Mouse (Mus musculus): ENCODE data around the gene Akt1. TPM values are rescaled to one million over a fixed set of nuclear protein-coding genes. Genes with fewer than 3 reads are reported as not detected.

The Akt1 gene
- total and polyA plus RNA-seq, 3 experiments: 149 to 207 (median 189) TPM

- intact Hi-C loops (cut with DNase I): no loop called here
- no peaks in the 10 kb centered on the region for H3K36me3 ChIP-seq (ENCODE audit: control insufficient read depth, insufficient read depth, low read length)
- no peak for TF ChIP-seq POLR2A (IDR thresholded peaks at IDR 0.05; ENCODE audit: insufficient read depth, low read depth, low read length)
- TF ChIP-seq EP300 (IDR thresholded peaks at IDR 0.05; ENCODE audit: insufficient read depth, low read depth, low read length): no peak
- no peak for TF ChIP-seq CTCF (IDR thresholded peaks at IDR 0.05)
- H3K27me3 ChIP-seq (ENCODE audit: control insufficient read depth, insufficient read depth, low read length): no peaks in the 10 kb centered on the region
- H3K79me2 ChIP-seq (replicated peaks; ENCODE audit: control insufficient read depth, insufficient read depth, low read length): no peaks in the 10 kb centered on the region
- H3K4me1 ChIP-seq (ENCODE audit: control insufficient read depth, insufficient read depth, low read length): peaks cover 12% of the 10 kb centered on the region
- WGBS: 69% methylated on average over 5 of the region's 5 CpGs
- H3K27ac ChIP-seq: no peak overlapping the region
- DNase-seq: no peak
- no peak overlapping the region for H3K9ac ChIP-seq (ENCODE audit: low read depth, low read length)
- no peak overlapping the region for H3K4me3 ChIP-seq
Observed at GRCm38 (mm10) chr12:112630796-112631195, 43.9 kb downstream of the Akt1 start.

GRCm38 (mm10) chr12:112630029-112630428, 44.7 kb downstream of the Akt1 start:
- H3K27me3 ChIP-seq (ENCODE audit: control insufficient read depth, insufficient read depth, low read length): no peaks in the 10 kb centered on the region
- H3K36me3 ChIP-seq (ENCODE audit: control insufficient read depth, insufficient read depth, low read length): no peaks in the 10 kb centered on the region
- TF ChIP-seq POLR2A (IDR thresholded peaks at IDR 0.05; ENCODE audit: insufficient read depth, low read depth, low read length) (no peak), CTCF (IDR thresholded peaks at IDR 0.05) (no peak), EP300 (IDR thresholded peaks at IDR 0.05; ENCODE audit: insufficient read depth, low read depth, low read length) (no peak)
- H3K79me2 ChIP-seq (replicated peaks; ENCODE audit: control insufficient read depth, insufficient read depth, low read length): no peaks in the 10 kb centered on the region
- peaks cover 14% of the 10 kb centered on the region for H3K4me1 ChIP-seq (ENCODE audit: control insufficient read depth, insufficient read depth, low read length)
- WGBS: 95% methylated on average over 12 of the region's 12 CpGs
- DNase-seq: no peak
- no peak overlapping the region for H3K4me3 ChIP-seq
- H3K9ac ChIP-seq (ENCODE audit: low read depth, low read length): no peak overlapping the region
- intact Hi-C loops (cut with DNase I): no loop called here
- H3K27ac ChIP-seq: no peak overlapping the region

GRCm38 (mm10) chr12:112628928-112629721, 45.6 kb downstream of the Akt1 start:
- Histone ChIP-seq H3K27ac (peak overlapping the region; percentile 90), H3K27me3 (ENCODE audit: control insufficient read depth, insufficient read depth, low read length) (no peaks in the 10 kb centered on the region), H3K4me1 (ENCODE audit: control insufficient read depth, insufficient read depth, low read length) (peaks cover 14% of the 10 kb centered on the region), H3K79me2 (replicated peaks; ENCODE audit: control insufficient read depth, insufficient read depth, low read length) (no peaks in the 10 kb centered on the region), H3K4me3 (peak overlapping the region; percentile 39), H3K36me3 (ENCODE audit: control insufficient read depth, insufficient read depth, low read length) (no peaks in the 10 kb centered on the region), H3K9ac (ENCODE audit: low read depth, low read length) (peak overlapping the region; percentile 35)
- intact Hi-C loops (cut with DNase I): no loop called here
- TF ChIP-seq EP300 (IDR thresholded peaks at IDR 0.05; ENCODE audit: insufficient read depth, low read depth, low read length) (peak; percentile 92; the same call in 1 of the 2 replicates), POLR2A (IDR thresholded peaks at IDR 0.05; ENCODE audit: insufficient read depth, low read depth, low read length) (peak; percentile 65; the same call in 1 of the 2 replicates), CTCF (IDR thresholded peaks at IDR 0.05) (no peak)
- 13% methylated on average over 19 of the region's 19 CpGs for WGBS
- DNase-seq: peak; percentile 67 to 81

GRCm38 (mm10) chr12:112628197-112628596, 46.5 kb downstream of the Akt1 start:
- no peak overlapping the region for H3K27ac ChIP-seq
- WGBS: 74% methylated on average over 6 of the region's 6 CpGs

GRCm38 (mm10) chr12:112627097-112627881, 47.4 kb downstream of the Akt1 start:
- 69% methylated on average over 7 of the region's 7 CpGs for WGBS
- no peaks in the 10 kb centered on the region for H3K79me2 ChIP-seq (replicated peaks; ENCODE audit: control insufficient read depth, insufficient read depth, low read length)
- no peak overlapping the region for H3K27ac ChIP-seq
- no peaks in the 10 kb centered on the region for H3K27me3 ChIP-seq (ENCODE audit: control insufficient read depth, insufficient read depth, low read length)
- intact Hi-C loops (cut with DNase I): no loop called here
- no peaks in the 10 kb centered on the region for H3K36me3 ChIP-seq (ENCODE audit: control insufficient read depth, insufficient read depth, low read length)
- no peak overlapping the region for H3K4me3 ChIP-seq
- TF ChIP-seq EP300 (IDR thresholded peaks at IDR 0.05; ENCODE audit: insufficient read depth, low read depth, low read length) (no peak), CTCF (IDR thresholded peaks at IDR 0.05) (peak; percentile 59), POLR2A (IDR thresholded peaks at IDR 0.05; ENCODE audit: insufficient read depth, low read depth, low read length) (0 out of 2 replicates have a peak, but pooled peaks have one; percentile 9)
- no peak for DNase-seq
- no peak overlapping the region for H3K9ac ChIP-seq (ENCODE audit: low read depth, low read length)
- peaks cover 19% of the 10 kb centered on the region for H3K4me1 ChIP-seq (ENCODE audit: control insufficient read depth, insufficient read depth, low read length)

More at GRCm38 (mm10) chr12:112628197-112628596, 46.5 kb downstream of the Akt1 start:
- Histone ChIP-seq H3K79me2 (replicated peaks; ENCODE audit: control insufficient read depth, insufficient read depth, low read length) (no peaks in the 10 kb centered on the region), H3K27me3 (ENCODE audit: control insufficient read depth, insufficient read depth, low read length) (no peaks in the 10 kb centered on the region), H3K36me3 (ENCODE audit: control insufficient read depth, insufficient read depth, low read length) (no peaks in the 10 kb centered on the region), H3K4me3 (no peak overlapping the region), H3K9ac (ENCODE audit: low read depth, low read length) (no peak overlapping the region), H3K4me1 (ENCODE audit: control insufficient read depth, insufficient read depth, low read length) (peaks cover 19% of the 10 kb centered on the region)
- TF ChIP-seq CTCF (IDR thresholded peaks at IDR 0.05): no peak
- TF ChIP-seq POLR2A (IDR thresholded peaks at IDR 0.05; ENCODE audit: insufficient read depth, low read depth, low read length): no peak
- no peak for TF ChIP-seq EP300 (IDR thresholded peaks at IDR 0.05; ENCODE audit: insufficient read depth, low read depth, low read length)
- intact Hi-C loops (cut with DNase I): no loop called here
- DNase-seq: no peak
